Mouse (Mus musculus) forebrain, postnatal 0 days (tissue): ENCODE measurements around the gene Tbc1d30. TPM values are rescaled to one million over a fixed set of nuclear protein-coding genes. Genes with fewer than 3 reads are reported as not detected.

Experiments
- ATAC-seq: fragments of 200-750 bp; cut with Nextera tagmentation; 2 replicates; pipeline ENCODE4 v1.8.0; 2017; ENCODE audit warnings: mild to moderate bottlenecking, moderate library complexity
- DNase-seq: peaks from one replicate; pipeline ENCODE4 v3.0.0-alpha.2; 2015
- H3K27ac ChIP-seq: fragments of 300-500 bp; sonication (generic); 2 replicates; pipeline ENCODE4 v1.5.1; 2014; ENCODE audit warnings: low read depth, mild to moderate bottlenecking, antibody characterized with exemption, low read length, moderate library complexity, mixed read lengths
- H3K27me3 ChIP-seq: fragments of 300-500 bp; sonication (generic); 2 replicates; pipeline ENCODE4 v1.6.1; 2014; ENCODE audit warnings: mild to moderate bottlenecking, low read length, mixed read lengths; ENCODE audit not compliant: insufficient read depth
- H3K36me3 ChIP-seq: fragments of 300-500 bp; sonication (generic); 2 replicates; pipeline ENCODE4 v1.6.1; 2014; ENCODE audit warnings: mild to moderate bottlenecking, moderate library complexity; ENCODE audit not compliant: insufficient read depth
- H3K4me1 ChIP-seq: fragments of 300-500 bp; sonication (generic); 2 replicates; pipeline ENCODE4 v1.6.1; 2014; ENCODE audit warnings: antibody characterized with exemption; ENCODE audit not compliant: insufficient read depth
- H3K4me2 ChIP-seq: fragments of 300-500 bp; sonication (generic); 2 replicates; pipeline ENCODE4 v1.6.1; 2014; ENCODE audit warnings: low read depth, mild to moderate bottlenecking, moderate library complexity
- H3K4me3 ChIP-seq: fragments of 300-500 bp; sonication (generic); 2 replicates; pipeline ENCODE4 v1.5.1; 2014; ENCODE audit warnings: low read depth, low read length, mixed read lengths
- H3K9ac ChIP-seq: fragments of 300-500 bp; sonication (generic); 2 replicates; pipeline ENCODE4 v1.6.1; 2014; ENCODE audit warnings: mild to moderate bottlenecking
- H3K9me3 ChIP-seq: fragments of 300-500 bp; sonication (generic); 2 replicates; pipeline ENCODE4 v1.6.1; 2016; ENCODE audit warnings: low read length
- CTCF ChIP-seq: sonication (generic); IDR thresholded peaks from 2 replicates; pipeline ENCODE4 v1.5.1; 2016; ENCODE audit warnings: antibody characterized with exemption, control low read depth, low read depth
- WGBS: fragments of 180-500 bp; shearing (Covaris S2); extraction: QIAGEN DNeasy Blood & Tissue Kit; methylation state at CpG from one replicate; pipeline ENCODE4 v1.1.7; 2014; 5-methylcytosine and 5-hydroxymethylcytosine counted together
- polyA plus RNA-seq: library from polyadenylated mRNA; unstranded; fragments of >200 nt; fragmentation: Nextera tagmentation; extraction: Ambion mirVana; gene quantifications from 2 replicates; pipeline ENCODE4 v1.2.1, GENCODE M21; 2015
- total RNA-seq: library from RNA; depleted of rRNA; stranded (reverse); fragments of >200 nt; gene quantifications from 2 replicates; pipeline ENCODE4 v1.2.3, GENCODE M21; 2014

The Tbc1d30 gene
- total and polyA plus RNA-seq, 2 experiments from 2014 or later: 7.5 to 36.0 TPM

DNA sequence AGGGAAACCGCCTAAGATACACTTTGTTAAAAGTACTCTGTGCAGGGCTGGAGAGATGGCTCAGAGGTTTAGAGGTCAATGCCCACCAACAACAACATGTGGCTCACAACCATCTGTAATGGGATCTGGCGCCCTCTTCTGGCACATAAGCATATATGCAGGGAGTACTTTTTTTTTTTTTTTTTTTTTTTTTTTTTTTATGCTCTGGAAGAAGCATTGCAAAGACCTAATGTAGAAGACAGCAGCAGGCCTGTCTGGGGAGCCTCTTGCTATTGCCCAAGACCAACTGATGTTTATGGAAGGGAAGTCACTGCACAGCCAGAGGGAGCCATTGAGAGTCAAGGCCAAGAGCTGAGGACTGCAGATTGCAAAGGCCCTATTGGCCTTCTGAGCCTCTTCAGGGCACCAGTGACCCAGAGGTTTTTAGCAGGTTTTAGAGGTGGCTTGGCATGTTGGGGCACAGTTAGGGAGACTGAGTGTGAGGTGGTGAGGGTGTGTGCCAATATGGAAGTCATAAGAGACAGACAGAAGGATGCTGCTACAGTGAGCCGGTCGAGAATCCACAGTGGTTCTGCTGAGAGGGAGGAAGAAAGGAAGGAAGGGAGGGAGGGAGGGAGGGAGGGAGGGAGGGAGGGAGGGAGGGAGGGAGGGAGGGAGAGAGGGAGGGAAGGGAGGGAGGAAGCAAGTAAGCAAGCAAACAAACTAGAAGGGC, 61.0 kb downstream of the Tbc1d30 start:
- peak; percentile 60 for TF ChIP-seq CTCF
- Histone ChIP-seq H3K36me3 (peaks cover 44% of the 10 kb centered on the region), H3K9ac (no peak overlapping the region), H3K27ac (peak overlapping the region; percentile 71; the same call in 1 of the 2 replicates), H3K4me2 (0 out of 2 replicates have a peak overlapping the region, but pooled peaks have one; percentile 34), H3K4me1 (peaks cover 12% of the 10 kb centered on the region), H3K4me3 (no peak overlapping the region), H3K9me3 (no peaks in the 10 kb centered on the region), H3K27me3 (no peaks in the 10 kb centered on the region)
- WGBS: 24% methylated on average over 4 of the region's 4 CpGs
- DNase-seq (peak; percentile 39), ATAC-seq (peak; percentile 4; the same call in 1 of the 2 replicates)

DNA sequence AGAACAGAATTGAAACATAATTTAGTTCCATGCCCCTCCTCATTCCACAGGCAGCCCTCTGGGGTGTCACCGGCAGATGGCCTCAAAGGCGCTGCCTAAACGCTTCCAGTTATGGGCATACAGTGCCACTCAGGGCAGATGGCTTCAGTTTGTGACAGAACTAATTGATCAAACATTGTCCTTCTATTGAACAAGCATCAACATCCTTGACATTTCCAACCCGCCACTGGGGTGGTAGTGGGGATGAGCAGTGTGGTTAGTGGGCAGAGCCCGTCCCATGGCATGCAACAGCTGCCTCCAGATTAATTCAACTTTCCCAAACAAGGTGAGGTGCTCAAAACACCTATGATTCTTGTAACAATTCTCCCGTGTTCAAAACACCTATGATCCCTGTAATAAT, 68.2 kb downstream of the Tbc1d30 start:
- DNase-seq: no peak
- Histone ChIP-seq H3K36me3 (peaks cover 32% of the 10 kb centered on the region), H3K27ac (no peak overlapping the region), H3K9ac (no peak overlapping the region), H3K4me1 (no peaks in the 10 kb centered on the region), H3K4me3 (no peak overlapping the region), H3K9me3 (no peaks in the 10 kb centered on the region), H3K4me2 (no peak overlapping the region), H3K27me3 (no peaks in the 10 kb centered on the region)
- WGBS: 79% methylated on average over 6 of the region's 6 CpGs
- ATAC-seq: no peak
- no peak for TF ChIP-seq CTCF

DNA sequence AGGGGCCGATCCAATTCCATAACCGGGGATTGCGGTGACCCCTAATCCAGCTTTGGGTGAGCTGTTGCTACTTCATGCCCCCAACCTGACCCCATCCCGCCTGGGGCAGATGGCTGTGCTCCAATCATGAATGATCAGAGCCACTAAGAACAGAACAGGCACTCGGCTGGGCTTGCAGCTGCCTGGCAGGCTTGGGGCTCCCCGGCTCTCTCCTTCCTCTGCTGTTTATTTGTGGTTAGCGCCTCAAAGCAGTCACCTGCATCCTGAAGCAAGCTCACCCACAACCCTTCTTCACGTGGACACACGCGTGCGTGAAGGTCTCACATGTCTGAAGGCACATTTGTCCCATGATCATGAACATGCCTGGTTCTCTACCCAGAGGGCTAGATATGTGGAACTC, 68.6 kb downstream of the Tbc1d30 start:
- H3K27me3 ChIP-seq: no peaks in the 10 kb centered on the region
- DNase-seq: no peak
- no peak overlapping the region for H3K4me2 ChIP-seq
- no peak overlapping the region for H3K4me3 ChIP-seq
- no peak for TF ChIP-seq CTCF
- H3K9me3 ChIP-seq: no peaks in the 10 kb centered on the region
- no peak overlapping the region for H3K9ac ChIP-seq
- peaks cover 27% of the 10 kb centered on the region for H3K36me3 ChIP-seq
- H3K27ac ChIP-seq: no peak overlapping the region
- ATAC-seq: no peak
- H3K4me1 ChIP-seq: no peaks in the 10 kb centered on the region
- WGBS: 83% methylated on average over 11 of the region's 11 CpGs

DNA sequence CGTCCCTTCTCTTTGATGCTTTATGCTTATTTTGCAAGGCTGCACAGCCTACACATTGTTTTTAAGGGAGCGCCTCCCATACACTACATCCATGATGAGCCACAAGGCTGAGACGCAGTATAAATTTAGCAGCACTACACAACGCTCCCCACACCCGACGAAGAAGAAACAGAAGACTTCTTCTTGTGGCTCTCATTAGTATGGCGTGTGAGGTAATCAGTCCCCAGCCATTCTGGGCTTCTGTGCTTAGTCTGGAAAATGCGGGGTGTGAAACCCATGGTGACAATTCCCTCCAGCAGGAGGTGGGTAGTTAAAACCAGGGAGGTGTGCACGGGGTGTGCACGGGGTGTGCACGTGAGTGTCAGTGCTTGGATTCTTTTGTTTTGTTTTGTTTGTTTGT, 70.1 kb downstream of the Tbc1d30 start:
- Histone ChIP-seq H3K27me3 (no peaks in the 10 kb centered on the region), H3K4me1 (no peaks in the 10 kb centered on the region), H3K27ac (no peak overlapping the region), H3K36me3 (peaks cover 19% of the 10 kb centered on the region), H3K4me3 (no peak overlapping the region), H3K4me2 (no peak overlapping the region), H3K9ac (no peak overlapping the region), H3K9me3 (no peaks in the 10 kb centered on the region)
- TF ChIP-seq CTCF: no peak
- ATAC-seq (peak; percentile 60), DNase-seq (no peak)
- 71% methylated on average over 11 of the region's 11 CpGs for WGBS

DNA sequence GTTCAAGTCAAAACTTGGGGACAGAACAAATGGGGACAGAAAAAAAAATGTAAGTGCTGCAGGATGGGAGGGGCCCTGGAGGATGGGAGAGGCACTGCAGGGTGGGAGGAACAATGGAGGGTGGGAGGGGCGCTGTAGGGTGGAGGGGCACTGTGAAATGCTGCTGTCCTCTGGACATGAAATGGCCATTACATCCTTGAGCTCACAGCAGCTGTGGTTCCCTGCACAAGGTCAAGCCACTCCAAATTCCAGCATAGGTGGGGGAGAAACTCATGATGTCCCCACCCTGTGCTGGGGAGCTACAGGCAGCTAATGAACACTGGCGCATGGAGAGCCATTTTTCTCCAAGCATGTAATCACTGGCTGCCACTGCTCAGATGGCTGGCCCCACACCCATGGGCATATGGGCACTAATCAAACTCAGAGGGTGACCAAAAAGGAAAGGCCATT, 74.0 kb downstream of the Tbc1d30 start:
- Histone ChIP-seq H3K9ac (no peak overlapping the region), H3K27me3 (no peaks in the 10 kb centered on the region), H3K4me2 (no peak overlapping the region), H3K27ac (no peak overlapping the region), H3K9me3 (no peaks in the 10 kb centered on the region), H3K4me1 (no peaks in the 10 kb centered on the region), H3K36me3 (peaks cover 14% of the 10 kb centered on the region), H3K4me3 (no peak overlapping the region)
- DNase-seq (no peak), ATAC-seq (no peak)
- TF ChIP-seq CTCF: no peak
- WGBS: 77% methylated on average over 2 of the region's 2 CpGs

DNA sequence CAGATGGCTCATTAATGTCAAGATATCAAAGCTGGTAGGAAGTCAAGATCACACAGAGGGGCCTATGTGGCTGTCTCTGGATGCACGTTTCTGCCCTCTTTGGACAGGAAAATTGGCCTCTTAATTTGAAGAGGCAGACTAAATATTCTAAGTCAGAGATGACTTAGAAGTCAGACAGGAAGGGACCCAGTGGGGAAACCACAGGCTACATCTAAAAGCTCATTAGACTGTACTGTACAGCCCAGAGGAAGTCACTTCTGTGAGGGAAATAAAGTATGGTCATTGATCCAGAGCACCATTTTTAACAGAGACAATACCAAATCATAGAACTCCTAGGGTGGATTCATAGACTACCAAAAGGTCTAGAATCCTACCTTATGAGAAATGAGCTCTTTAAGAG, 76.1 kb downstream of the Tbc1d30 start:
- Histone ChIP-seq H3K9ac (no peak overlapping the region), H3K27me3 (no peaks in the 10 kb centered on the region), H3K36me3 (peaks cover 32% of the 10 kb centered on the region), H3K4me1 (no peaks in the 10 kb centered on the region), H3K4me3 (no peak overlapping the region), H3K27ac (no peak overlapping the region), H3K9me3 (no peaks in the 10 kb centered on the region), H3K4me2 (no peak overlapping the region)
- no peak for TF ChIP-seq CTCF
- WGBS: 90% methylated on average over 1 of the region's 1 CpGs
- DNase-seq (no peak), ATAC-seq (no peak)

DNA sequence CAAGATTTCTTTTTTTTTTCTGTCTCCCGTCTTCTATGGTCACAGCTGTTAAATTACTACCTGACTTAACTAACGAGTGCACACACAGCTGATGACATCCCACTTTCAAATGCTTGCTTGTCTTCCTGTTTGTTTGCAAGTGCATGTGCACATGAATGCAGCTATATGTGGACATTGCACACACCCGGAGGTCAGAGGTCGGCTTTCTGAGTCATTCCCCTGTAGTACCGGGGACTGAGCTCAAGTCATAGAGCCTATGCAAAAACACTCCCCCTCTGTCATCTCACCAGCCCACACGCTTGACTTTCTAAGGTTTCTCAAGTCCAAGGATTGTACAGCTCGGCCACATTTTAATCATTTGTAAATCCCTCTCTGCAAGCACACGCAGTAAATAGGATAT, 80.1 kb downstream of the Tbc1d30 start:
- H3K36me3 ChIP-seq: peaks cover 54% of the 10 kb centered on the region
- no peak overlapping the region for H3K9ac ChIP-seq
- no peak overlapping the region for H3K27ac ChIP-seq
- H3K27me3 ChIP-seq: no peaks in the 10 kb centered on the region
- ATAC-seq (no peak), DNase-seq (no peak)
- no peak overlapping the region for H3K4me3 ChIP-seq
- no peaks in the 10 kb centered on the region for H3K9me3 ChIP-seq
- TF ChIP-seq CTCF: no peak
- H3K4me1 ChIP-seq: no peaks in the 10 kb centered on the region
- H3K4me2 ChIP-seq: no peak overlapping the region
- 88% methylated on average over 8 of the region's 8 CpGs for WGBS
